Mouse (Mus musculus): ENCODE measurements at regions not wholly inside any gene's neighbourhood (a gene's known extent, or its start where the extent isn't known, plus 50 kb on each side); places are given as distances from the start of the nearest gene placed in this dataset.

GRCm38 (mm10) chr17:15193831-15194230 is 152.5 kb upstream of the Gm3448 start:
- DNase-seq (ENCODE audit: low spot score): peak; percentile 44

GRCm38 (mm10) chr17:15192840-15193239 is 151.5 kb upstream of the Gm3448 start:
- DNase-seq (ENCODE audit: low spot score): no peak

- DNase-seq (ENCODE audit: low spot score): no peak
Observed at GRCm38 (mm10) chr17:15185217-15185616, 143.9 kb upstream of the Gm3448 start.

GRCm38 (mm10) chr17:15183800-15184199 is 142.5 kb upstream of the Gm3448 start:
- DNase-seq (ENCODE audit: low spot score): no peak

- DNase-seq (ENCODE audit: low spot score): no peak
Observed at GRCm38 (mm10) chr17:15182105-15182504, 140.8 kb upstream of the Gm3448 start.

GRCm38 (mm10) chr17:15180223-15180860 is 139.0 kb upstream of the Gm3448 start:
- DNase-seq (ENCODE audit: low spot score): no peak

- DNase-seq (ENCODE audit: low spot score): no peak
Observed at GRCm38 (mm10) chr17:15179411-15179951, 138.1 kb upstream of the Gm3448 start.

- DNase-seq (ENCODE audit: low spot score): no peak
Observed at GRCm38 (mm10) chr17:15177390-15177789, 136.1 kb upstream of the Gm3448 start.

- no peak for DNase-seq (ENCODE audit: low spot score)
Observed at GRCm38 (mm10) chr17:15174354-15174953, 133.1 kb upstream of the Gm3448 start.

- DNase-seq (ENCODE audit: low spot score): no peak
Observed at GRCm38 (mm10) chr17:15167927-15168326, 126.6 kb upstream of the Gm3448 start.

- no peak for DNase-seq (ENCODE audit: low spot score)
Observed at GRCm38 (mm10) chr17:15157693-15158333, 116.5 kb upstream of the Gm3448 start.

- no peak for DNase-seq (ENCODE audit: low spot score)
Observed at GRCm38 (mm10) chr17:15152996-15153735, 111.8 kb upstream of the Gm3448 start.

GRCm38 (mm10) chr17:15152477-15152876 is 111.1 kb upstream of the Gm3448 start:
- DNase-seq (ENCODE audit: low spot score): no peak

- DNase-seq (ENCODE audit: low spot score): no peak
Observed at GRCm38 (mm10) chr17:15151695-15152094, 110.4 kb upstream of the Gm3448 start.

- no peak for DNase-seq (ENCODE audit: low spot score)
Observed at GRCm38 (mm10) chr17:15146607-15147006, 105.3 kb upstream of the Gm3448 start.

- no peak for DNase-seq (ENCODE audit: low spot score)
Observed at GRCm38 (mm10) chr17:15145191-15145968, 104.0 kb upstream of the Gm3448 start.

GRCm38 (mm10) chr17:15140391-15140790 is 99.1 kb upstream of the Gm3448 start:
- DNase-seq (ENCODE audit: low spot score): no peak
